Mouse (Mus musculus): ENCODE data around the gene Gm10722. TPM values are rescaled to one million over a fixed set of nuclear protein-coding genes. Genes with fewer than 3 reads are reported as not detected.
"Not testable (repeated sequence)": the region's sequence is repeated elsewhere in the genome, so short reads cannot be mapped to it uniquely, and the experiment has no call there.

The Gm10722 gene
- polyA plus RNA-seq, 1 experiment, result not detected

DNA sequence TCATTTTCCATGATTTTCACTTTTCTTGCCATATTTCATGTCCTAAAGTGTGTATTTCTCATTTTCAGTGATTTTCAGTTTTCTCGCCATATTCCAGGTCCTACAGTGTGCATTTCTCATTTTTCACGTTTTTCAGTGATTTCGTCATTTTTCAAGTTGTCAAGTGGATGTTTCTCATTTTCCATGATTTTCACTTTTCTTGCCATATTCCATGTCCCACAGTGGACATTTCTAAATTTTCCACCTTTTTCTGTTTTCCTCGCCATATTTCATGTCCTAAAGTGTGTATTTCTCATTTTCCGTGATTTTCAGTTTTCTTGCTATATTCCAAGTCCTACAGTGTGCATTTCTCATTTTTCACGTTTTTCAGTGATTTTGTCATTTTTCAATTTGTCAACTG lies 15.2 kb downstream of the Gm10722 start:
- not testable (repeated sequence) for H3K79me3 ChIP-seq (ENCODE audit: low read depth); H3K27me3 ChIP-seq (ENCODE audit: control insufficient read depth, insufficient read depth, insufficient read length); H3K4me3 ChIP-seq (ENCODE audit: insufficient read depth, poor library complexity, severe bottlenecking); H3ac ChIP-seq (ENCODE audit: control insufficient read depth, insufficient read length, low read depth); H3K36me3 ChIP-seq (ENCODE audit: control insufficient read depth, insufficient read depth); H3K79me2 ChIP-seq (ENCODE audit: control insufficient read depth, insufficient read depth)

DNA sequence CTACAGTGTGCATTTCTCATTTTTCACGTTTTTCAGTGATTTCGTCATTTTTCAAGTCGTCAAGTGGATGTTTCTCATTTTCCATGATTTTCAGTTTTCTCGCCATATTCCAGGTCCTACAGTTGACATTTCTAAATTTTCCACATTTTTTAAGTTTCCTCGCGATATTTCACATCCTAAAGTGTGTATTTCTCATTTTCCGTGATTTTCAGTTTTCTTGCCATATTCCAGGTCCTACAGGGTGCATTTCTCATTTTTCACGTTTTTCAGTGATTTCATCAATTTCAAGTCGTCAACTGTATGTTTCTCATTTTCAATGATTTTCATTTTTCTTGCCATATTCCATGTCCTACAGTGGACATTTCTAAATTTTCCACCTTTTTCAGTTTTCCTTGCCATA lies 16.4 kb downstream of the Gm10722 start, which contains the start of gene Gm10719:
Gene Gm10719 (plus strand): TSS at position 301 of the 400 bp plus-strand sequence.
- not testable (repeated sequence) for H3K36me3 ChIP-seq (ENCODE audit: control insufficient read depth, insufficient read depth); H3K27me3 ChIP-seq (ENCODE audit: control insufficient read depth, insufficient read depth, insufficient read length); H3K79me2 ChIP-seq (ENCODE audit: control insufficient read depth, insufficient read depth); H3K4me3 ChIP-seq (ENCODE audit: insufficient read depth, poor library complexity, severe bottlenecking); H3ac ChIP-seq (ENCODE audit: control insufficient read depth, insufficient read length, low read depth); H3K79me3 ChIP-seq (ENCODE audit: low read depth)

DNA sequence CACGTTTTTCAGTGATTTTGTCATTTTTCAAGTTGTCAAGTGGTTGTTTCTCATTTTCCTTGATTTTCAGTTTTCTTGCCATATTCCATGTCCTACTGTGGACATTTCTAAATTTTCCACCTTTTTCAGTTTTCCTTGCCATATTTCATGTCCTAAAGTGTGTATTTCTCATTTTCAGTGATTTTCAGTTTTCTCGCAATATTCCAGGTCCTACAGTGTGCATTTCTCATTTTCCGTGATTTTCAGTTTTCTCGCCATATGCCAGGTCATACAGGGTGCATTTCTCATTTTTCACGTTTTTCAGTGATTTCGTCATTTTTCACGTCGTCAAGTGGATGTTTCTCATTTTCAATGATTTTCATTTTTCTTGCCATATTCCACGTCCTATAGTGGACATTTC lies 18.2 kb downstream of the Gm10722 start:
- not testable (repeated sequence) for H3K79me2 ChIP-seq (ENCODE audit: control insufficient read depth, insufficient read depth); H3K4me3 ChIP-seq (ENCODE audit: insufficient read depth, poor library complexity, severe bottlenecking); H3ac ChIP-seq (ENCODE audit: control insufficient read depth, insufficient read length, low read depth); H3K27me3 ChIP-seq (ENCODE audit: control insufficient read depth, insufficient read depth, insufficient read length); H3K79me3 ChIP-seq (ENCODE audit: low read depth); H3K36me3 ChIP-seq (ENCODE audit: control insufficient read depth, insufficient read depth)

DNA sequence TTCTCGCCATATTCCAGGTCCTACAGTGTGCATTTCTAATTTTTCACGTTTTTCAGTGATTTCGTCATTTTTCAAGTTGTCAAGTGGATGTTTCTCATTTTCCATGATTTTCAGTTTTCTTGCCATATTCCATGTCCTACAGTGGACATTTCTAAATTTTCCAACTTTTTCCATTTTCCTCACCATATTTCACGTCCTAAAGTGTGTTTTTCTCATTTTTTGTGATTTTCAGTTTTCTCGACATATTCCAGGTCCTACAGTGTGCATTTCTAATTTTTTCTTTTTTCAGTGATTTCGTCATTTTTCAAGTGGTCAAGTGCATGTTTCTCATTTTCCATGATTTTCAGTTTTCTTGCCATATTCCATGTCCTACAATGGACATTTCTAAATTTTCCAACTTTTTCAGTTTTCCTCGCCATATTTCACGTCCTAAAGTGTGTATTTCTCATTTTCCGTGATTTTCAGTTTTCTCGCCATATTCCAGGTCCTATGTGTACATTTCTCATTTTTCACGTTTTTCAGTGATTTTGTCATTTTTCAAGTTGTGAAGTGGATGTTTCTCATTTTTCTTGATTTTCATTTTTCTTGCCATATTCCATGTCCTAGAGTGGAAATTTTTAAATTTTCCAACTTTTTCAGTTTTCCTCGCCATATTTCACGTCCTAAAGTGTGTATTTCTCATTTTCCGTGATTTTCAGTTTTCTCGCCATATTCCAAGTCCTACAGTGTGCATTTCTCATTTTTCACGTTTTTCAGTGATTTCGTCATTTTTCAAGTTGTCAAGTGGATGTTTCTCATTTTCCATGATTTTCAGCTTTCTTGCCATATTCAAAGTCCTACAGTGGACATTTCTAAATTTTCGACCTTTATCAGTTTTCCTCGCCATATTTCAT lies 19.4 kb downstream of the Gm10722 start:
- not testable (repeated sequence) for H3K27me3 ChIP-seq (ENCODE audit: control insufficient read depth, insufficient read depth, insufficient read length); H3K79me3 ChIP-seq (ENCODE audit: low read depth); H3K36me3 ChIP-seq (ENCODE audit: control insufficient read depth, insufficient read depth); H3ac ChIP-seq (ENCODE audit: control insufficient read depth, insufficient read length, low read depth); H3K4me3 ChIP-seq (ENCODE audit: insufficient read depth, poor library complexity, severe bottlenecking); H3K79me2 ChIP-seq (ENCODE audit: control insufficient read depth, insufficient read depth)

DNA sequence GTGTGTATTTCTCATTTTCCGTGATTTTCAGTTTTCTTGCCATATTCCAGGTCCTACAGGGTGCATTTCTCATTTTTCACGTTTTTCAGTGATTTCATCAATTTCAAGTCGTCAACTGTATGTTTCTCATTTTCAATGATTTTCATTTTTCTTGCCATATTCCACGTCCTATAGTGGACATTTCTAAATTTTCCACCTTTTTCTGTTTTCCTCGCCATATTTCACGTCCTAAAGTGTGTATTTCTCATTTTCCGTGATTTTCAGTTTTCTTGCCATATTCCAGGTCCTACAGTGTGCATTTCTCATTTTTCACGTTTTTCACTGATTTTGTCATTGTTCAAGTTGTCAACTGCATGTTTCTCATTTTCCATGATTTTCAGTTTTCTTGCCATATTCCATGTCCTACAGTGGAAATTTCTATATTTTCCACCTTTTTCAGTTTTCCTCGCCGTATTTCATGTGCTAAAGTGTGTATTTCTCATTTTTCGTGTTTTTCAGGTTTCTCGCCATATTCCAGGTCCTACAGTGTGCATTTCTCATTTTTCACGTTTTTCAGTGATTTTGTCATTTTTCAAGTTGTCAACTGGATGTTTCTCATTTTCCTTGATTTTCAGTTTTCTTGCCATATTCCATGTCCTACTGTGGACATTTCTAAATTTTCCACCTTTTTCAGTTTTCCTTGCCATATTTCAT lies 21.7 kb downstream of the Gm10722 start:
- H3K36me3 ChIP-seq (ENCODE audit: control insufficient read depth, insufficient read depth); H3K4me3 ChIP-seq (ENCODE audit: insufficient read depth, poor library complexity, severe bottlenecking); H3K79me2 ChIP-seq (ENCODE audit: control insufficient read depth, insufficient read depth); H3K27me3 ChIP-seq (ENCODE audit: control insufficient read depth, insufficient read depth, insufficient read length); H3ac ChIP-seq (ENCODE audit: control insufficient read depth, insufficient read length, low read depth); H3K79me3 ChIP-seq (ENCODE audit: low read depth): not testable (repeated sequence)

DNA sequence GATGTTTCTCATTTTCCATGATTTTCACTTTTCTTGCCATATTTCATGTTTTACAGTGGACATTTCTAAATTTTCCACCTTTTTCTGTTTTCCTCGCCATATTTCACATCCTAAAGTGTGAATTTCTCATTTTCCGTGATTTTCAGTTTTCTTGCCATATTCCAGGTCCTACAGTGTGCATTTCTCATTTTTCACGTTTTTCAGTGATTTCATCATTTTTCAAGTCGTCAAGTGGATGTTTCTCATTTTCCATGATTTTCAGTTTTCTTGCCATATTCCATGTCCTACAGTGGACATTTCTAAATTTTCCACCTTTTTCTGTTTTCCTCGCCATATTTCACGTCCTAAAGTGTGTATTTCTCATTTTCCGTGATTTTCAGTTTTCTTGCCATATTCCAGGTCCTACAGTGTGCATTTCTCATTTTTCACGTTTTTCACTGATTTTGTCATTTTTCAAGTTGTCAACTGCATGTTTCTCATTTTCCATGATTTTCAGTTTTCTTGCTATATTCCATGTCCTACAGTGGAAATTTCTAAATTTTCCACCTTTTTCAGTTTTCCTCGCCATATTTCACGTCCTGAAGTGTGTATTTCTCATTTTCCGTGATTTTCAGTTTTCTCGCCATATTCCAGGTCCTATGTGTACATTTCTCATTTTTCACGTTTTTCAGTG lies 22.7 kb downstream of the Gm10722 start, which contains the start of gene Gm10718:
Gene Gm10718 (plus strand): TSS at position 236 of the 673 bp plus-strand sequence.
- H3K79me2 ChIP-seq (ENCODE audit: control insufficient read depth, insufficient read depth); H3ac ChIP-seq (ENCODE audit: control insufficient read depth, insufficient read length, low read depth); H3K27me3 ChIP-seq (ENCODE audit: control insufficient read depth, insufficient read depth, insufficient read length); H3K36me3 ChIP-seq (ENCODE audit: control insufficient read depth, insufficient read depth); H3K4me3 ChIP-seq (ENCODE audit: insufficient read depth, poor library complexity, severe bottlenecking); H3K79me3 ChIP-seq (ENCODE audit: low read depth): not testable (repeated sequence)

DNA sequence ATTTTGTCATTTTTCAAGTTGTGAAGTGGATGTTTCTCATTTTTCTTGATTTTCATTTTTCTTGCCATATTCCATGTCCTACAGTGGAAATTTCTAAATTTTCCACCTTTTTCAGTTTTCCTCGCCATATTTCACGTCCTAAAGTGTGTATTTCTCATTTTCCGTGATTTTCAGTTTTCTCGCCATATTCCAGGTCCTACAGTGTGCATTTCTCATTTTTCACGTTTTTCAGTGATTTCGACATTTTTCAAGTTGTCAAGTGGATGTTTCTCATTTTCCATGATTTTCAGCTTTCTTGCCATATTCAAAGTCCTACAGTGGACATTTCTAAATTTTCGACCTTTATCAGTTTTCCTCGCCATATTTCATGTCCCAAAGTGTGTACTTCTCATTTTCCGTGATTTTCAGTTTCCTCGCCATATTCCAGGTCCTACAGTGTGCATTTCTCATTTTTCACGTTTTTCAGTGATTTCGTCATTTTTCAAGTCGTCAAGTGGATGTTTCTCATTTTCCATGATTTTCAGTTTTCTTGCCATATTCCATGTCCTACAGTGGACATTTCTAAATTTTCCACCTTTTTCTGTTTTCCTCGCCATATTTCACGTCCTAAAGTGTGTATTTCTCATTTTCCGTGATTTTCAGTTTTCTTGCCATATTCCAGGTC lies 23.4 kb downstream of the Gm10722 start:
- H3K4me3 ChIP-seq (ENCODE audit: insufficient read depth, poor library complexity, severe bottlenecking); H3K79me2 ChIP-seq (ENCODE audit: control insufficient read depth, insufficient read depth); H3K79me3 ChIP-seq (ENCODE audit: low read depth); H3K36me3 ChIP-seq (ENCODE audit: control insufficient read depth, insufficient read depth); H3ac ChIP-seq (ENCODE audit: control insufficient read depth, insufficient read length, low read depth); H3K27me3 ChIP-seq (ENCODE audit: control insufficient read depth, insufficient read depth, insufficient read length): not testable (repeated sequence)

DNA sequence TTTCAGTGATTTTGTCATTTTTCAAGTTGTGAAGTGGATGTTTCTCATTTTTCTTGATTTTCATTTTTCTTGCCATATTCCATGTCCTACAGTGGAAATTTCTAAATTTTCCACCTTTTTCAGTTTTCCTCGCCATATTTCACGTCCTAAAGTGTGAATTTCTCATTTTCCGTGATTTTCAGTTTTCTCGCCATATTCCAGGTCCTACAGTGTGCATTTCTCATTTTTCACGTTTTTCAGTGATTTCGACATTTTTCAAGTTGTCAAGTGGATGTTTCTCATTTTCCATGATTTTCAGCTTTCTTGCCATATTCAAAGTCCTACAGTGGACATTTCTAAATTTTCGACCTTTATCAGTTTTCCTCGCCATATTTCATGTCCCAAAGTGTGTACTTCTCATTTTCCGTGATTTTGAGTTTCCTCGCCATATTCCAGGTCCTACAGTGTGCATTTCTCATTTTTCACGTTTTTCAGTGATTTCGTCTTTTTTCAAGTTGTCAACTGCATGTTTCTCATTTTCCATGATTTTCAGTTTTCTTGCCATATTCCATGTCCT lies 24.3 kb downstream of the Gm10722 start, which contains the start of gene Gm10717:
Gene Gm10717 (plus strand): TSS at position 506 of the 556 bp plus-strand sequence.
- not testable (repeated sequence) for H3ac ChIP-seq (ENCODE audit: control insufficient read depth, insufficient read length, low read depth); H3K79me2 ChIP-seq (ENCODE audit: control insufficient read depth, insufficient read depth); H3K36me3 ChIP-seq (ENCODE audit: control insufficient read depth, insufficient read depth); H3K4me3 ChIP-seq (ENCODE audit: insufficient read depth, poor library complexity, severe bottlenecking); H3K27me3 ChIP-seq (ENCODE audit: control insufficient read depth, insufficient read depth, insufficient read length); H3K79me3 ChIP-seq (ENCODE audit: low read depth)

DNA sequence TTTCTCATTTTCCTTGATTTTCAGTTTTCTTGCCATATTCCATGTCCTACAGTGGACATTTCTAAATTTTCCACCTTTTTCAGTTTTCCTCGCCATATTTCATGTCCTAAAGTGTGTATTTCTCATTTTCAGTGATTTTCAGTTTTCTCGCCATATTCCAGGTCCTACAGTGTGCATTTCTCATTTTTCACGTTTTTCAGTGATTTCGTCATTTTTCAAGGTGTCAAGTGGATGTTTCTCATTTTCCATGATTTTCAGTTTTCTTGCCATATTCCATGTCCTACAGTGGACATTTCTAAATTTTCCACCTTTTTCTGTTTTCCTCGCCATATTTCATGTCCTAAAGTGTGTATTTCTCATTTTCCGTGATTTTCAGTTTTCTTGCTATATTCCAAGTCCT lies 24.9 kb downstream of the Gm10722 start:
- H3K36me3 ChIP-seq (ENCODE audit: control insufficient read depth, insufficient read depth); H3ac ChIP-seq (ENCODE audit: control insufficient read depth, insufficient read length, low read depth); H3K27me3 ChIP-seq (ENCODE audit: control insufficient read depth, insufficient read depth, insufficient read length); H3K4me3 ChIP-seq (ENCODE audit: insufficient read depth, poor library complexity, severe bottlenecking); H3K79me3 ChIP-seq (ENCODE audit: low read depth); H3K79me2 ChIP-seq (ENCODE audit: control insufficient read depth, insufficient read depth): not testable (repeated sequence)

DNA sequence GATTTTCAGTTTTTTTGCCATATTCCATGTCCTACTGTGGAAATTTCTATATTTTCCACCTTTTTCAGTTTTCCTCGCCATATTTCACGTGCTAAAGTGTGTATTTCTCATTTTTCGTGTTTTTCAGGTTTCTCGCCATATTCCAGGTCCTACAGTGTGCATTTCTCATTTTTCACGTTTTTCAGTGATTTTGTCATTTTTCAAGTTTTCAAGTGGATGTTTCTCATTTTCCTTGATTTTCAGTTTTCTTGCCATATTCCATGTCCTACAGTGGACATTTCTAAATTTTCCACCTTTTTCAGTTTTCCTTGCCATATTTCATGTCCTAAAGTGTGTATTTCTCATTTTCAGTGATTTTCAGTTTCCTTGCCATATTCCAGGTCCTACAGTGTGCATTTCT lies 25.4 kb downstream of the Gm10722 start:
- H3K79me2 ChIP-seq (ENCODE audit: control insufficient read depth, insufficient read depth); H3K4me3 ChIP-seq (ENCODE audit: insufficient read depth, poor library complexity, severe bottlenecking); H3K36me3 ChIP-seq (ENCODE audit: control insufficient read depth, insufficient read depth); H3K79me3 ChIP-seq (ENCODE audit: low read depth); H3K27me3 ChIP-seq (ENCODE audit: control insufficient read depth, insufficient read depth, insufficient read length); H3ac ChIP-seq (ENCODE audit: control insufficient read depth, insufficient read length, low read depth): not testable (repeated sequence)

DNA sequence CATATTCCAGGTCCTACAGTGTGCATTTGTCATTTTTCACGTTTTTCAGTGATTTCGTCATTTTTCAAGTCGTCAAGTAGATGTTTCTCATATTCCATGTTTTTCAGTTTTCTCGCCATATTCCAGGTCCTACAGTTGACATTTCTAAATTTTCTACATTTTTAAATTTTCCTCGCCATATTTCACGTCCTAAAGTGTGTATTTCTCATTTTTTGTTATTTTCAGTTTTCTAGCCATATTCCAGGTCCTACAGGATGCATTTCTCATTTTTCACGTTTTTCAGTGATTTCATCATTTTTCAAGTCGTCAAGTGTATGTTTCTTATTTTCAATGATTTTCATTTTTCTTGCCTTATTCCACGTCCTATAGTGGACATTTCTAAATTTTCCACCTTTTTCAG lies 26.0 kb downstream of the Gm10722 start:
- not testable (repeated sequence) for H3K36me3 ChIP-seq (ENCODE audit: control insufficient read depth, insufficient read depth)

More for the DNA sequence above, 26.0 kb downstream of the Gm10722 start:
- H3ac ChIP-seq (ENCODE audit: control insufficient read depth, insufficient read length, low read depth); H3K79me2 ChIP-seq (ENCODE audit: control insufficient read depth, insufficient read depth); H3K27me3 ChIP-seq (ENCODE audit: control insufficient read depth, insufficient read depth, insufficient read length); H3K79me3 ChIP-seq (ENCODE audit: low read depth); H3K4me3 ChIP-seq (ENCODE audit: insufficient read depth, poor library complexity, severe bottlenecking): not testable (repeated sequence)
